Mouse (Mus musculus) bone marrow, adult 2 months (tissue): ENCODE measurements around the gene Axdnd1. TPM values are rescaled to one million over a fixed set of nuclear protein-coding genes. Genes with fewer than 3 reads are reported as not detected.

Experiments used
- H3K27ac ChIP-seq: fragments of 200-500 bp; 2 replicates; pipeline ENCODE4 v1.5.1; 2012; ENCODE audit warnings: low read depth, mild to moderate bottlenecking, control low read depth, inconsistent platforms, low read length; ENCODE audit not compliant: control insufficient read depth, poor library complexity, insufficient read depth
- H3K4me1 ChIP-seq: fragments of 200-500 bp; 2 replicates; pipeline ENCODE4 v1.6.1; 2011; ENCODE audit warnings: low read length; ENCODE audit not compliant: control insufficient read depth, insufficient read depth
- H3K4me3 ChIP-seq: fragments of 200-500 bp; replicated peaks from 2 replicates; pipeline ENCODE3; 2011; ENCODE audit warnings: mild to moderate bottlenecking, low read depth, low read length, control low read depth; ENCODE audit not compliant: control insufficient read depth
- CTCF ChIP-seq: fragments of 200-500 bp; IDR thresholded peaks from 2 replicates; pipeline ENCODE4 v1.5.1; 2011; ENCODE audit warnings: low read length, control low read depth; ENCODE audit not compliant: control insufficient read depth, insufficient read depth
- POLR2A ChIP-seq: fragments of 200-500 bp; IDR thresholded peaks from 2 replicates; pipeline ENCODE4 v1.6.1; 2011; ENCODE audit warnings: low read depth, mild to moderate bottlenecking, control low read depth, low read length, borderline replicate concordance; ENCODE audit not compliant: control insufficient read depth
- WGBS: fragments of 180-500 bp; shearing (Covaris S2); methylation state at CpG from one replicate; pipeline ENCODE4 v1.1.7; 2018; 5-methylcytosine and 5-hydroxymethylcytosine counted together
- polyA plus RNA-seq: library from polyadenylated mRNA; stranded (reverse); fragments of >200 nt; gene quantifications from 2 replicates; pipeline ENCODE4 v1.2.4, GENCODE M21; 2011; ENCODE audit warnings: low replicate concordance; ENCODE audit not compliant: missing spikeins, insufficient read depth, insufficient read length

Axdnd1 gene
- polyA plus RNA-seq, 1 experiment = 1.6 TPM

DNA sequence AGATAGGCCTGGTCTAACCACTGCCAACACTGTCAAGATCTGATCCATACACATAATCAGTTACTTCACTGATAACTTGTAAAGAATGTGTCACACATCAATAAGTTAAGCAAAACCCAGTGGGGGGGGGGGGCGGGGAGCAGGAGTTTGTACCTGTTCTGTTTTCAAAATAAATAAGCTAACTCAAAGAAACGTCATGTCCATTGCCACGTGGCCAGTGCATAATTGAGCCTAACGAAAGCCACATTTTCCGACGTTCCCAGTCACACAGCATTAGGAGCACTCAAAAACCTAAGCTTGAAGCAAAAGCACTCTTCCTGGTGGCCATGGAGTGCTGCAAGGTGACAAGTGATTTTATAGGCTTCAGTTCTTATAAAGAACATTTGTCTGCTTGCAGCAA is 40.1 kb upstream of the Axdnd1 start:
- WGBS = 83% methylated on average over 6 of the region's 6 CpGs
- Histone ChIP-seq H3K27ac (no peak overlapping the region), H3K4me1 (peaks cover 1% of the 10 kb centered on the region), H3K4me3 (no peak overlapping the region)
- TF ChIP-seq POLR2A = no peak
- TF ChIP-seq CTCF = no peak

DNA sequence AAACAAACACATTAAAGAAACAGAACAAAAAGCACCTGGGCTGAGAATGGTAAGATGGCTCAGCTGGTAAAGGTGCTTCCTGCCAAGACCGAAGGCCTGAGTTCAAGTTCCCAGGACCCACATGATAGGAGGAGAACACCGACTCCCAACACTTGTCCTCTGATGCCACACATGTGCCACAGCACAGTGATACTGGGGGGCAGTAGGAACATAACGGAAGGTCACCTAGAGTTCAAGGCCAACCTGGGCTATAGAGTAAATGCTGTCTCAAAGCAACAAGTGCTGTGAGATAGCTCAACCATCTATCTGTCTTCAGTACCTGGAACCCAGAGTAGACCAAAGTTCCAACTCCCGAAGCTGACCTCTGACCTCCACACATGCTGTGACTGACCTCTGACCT is 39.3 kb upstream of the Axdnd1 start:
- peak overlapping the region; percentile 42; the same call in 1 of the 2 replicates for H3K27ac ChIP-seq
- 75% methylated on average over 4 of the region's 4 CpGs for WGBS
- H3K4me1 ChIP-seq = peaks cover 1% of the 10 kb centered on the region
- no peak for TF ChIP-seq POLR2A
- no peak for TF ChIP-seq CTCF
- H3K4me3 ChIP-seq = no peak overlapping the region

DNA sequence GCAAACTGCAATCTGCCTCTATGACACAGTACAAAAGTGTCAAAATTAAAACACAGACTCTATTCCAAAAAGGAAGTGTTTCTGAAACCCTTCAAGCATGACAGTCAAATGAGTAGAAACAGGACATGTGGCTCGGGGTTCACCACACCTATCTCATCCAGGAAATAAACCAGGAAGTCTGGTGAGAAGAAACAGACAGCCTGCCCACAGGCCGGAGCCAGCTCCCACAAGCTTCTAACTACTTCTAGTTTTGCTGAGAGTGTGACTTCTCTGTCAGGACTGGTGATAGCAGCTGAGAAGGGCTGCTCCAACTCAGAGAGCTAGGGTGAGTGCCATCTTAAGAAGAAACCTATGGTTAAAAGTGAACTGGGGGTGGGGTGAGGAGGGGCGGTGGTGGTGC is 38.7 kb upstream of the Axdnd1 start:
- no peak for TF ChIP-seq POLR2A
- Histone ChIP-seq H3K27ac (peak overlapping the region; percentile 42; the same call in 1 of the 2 replicates), H3K4me1 (peaks cover 1% of the 10 kb centered on the region), H3K4me3 (no peak overlapping the region)
- WGBS = 17% methylated on average over 3 of the region's 3 CpGs

DNA sequence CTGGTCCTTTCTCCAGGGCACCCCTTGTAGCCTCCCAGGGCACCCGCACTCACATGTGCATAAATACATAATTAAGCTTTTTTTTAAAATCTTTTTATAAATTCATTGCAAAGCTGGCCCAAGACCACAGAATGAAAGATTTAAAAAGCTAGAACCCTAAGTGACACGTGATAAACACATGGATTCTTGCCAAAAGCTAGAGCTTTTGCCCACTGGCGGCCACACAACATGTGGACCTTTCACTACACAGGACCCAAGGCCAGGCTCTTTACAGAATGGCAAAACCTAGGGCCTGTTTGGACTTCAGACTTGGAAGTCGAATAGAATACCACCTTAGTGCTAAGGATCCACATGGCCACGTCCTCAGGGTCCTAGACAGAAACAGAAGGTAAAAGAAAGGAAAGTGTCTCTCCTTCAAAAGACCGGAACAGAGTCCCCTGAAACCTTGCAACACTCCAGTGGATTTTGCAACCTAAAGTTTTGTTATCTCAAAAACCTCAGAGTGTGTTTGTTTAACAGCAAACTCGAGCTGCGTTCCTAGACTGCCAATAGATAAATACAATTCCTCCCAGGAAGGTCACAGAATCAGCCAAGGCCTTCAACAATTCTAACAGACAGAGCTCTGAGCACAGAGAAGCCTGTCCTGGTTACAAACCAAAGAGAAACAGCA is 37.6 kb upstream of the Axdnd1 start:
- peak overlapping the region; percentile 35; the same call in 1 of the 2 replicates for H3K27ac ChIP-seq
- peaks cover 1% of the 10 kb centered on the region for H3K4me1 ChIP-seq
- no peak overlapping the region for H3K4me3 ChIP-seq
- 32% methylated on average over 8 of the region's 8 CpGs for WGBS
- TF ChIP-seq POLR2A = no peak
- no peak for TF ChIP-seq CTCF

DNA sequence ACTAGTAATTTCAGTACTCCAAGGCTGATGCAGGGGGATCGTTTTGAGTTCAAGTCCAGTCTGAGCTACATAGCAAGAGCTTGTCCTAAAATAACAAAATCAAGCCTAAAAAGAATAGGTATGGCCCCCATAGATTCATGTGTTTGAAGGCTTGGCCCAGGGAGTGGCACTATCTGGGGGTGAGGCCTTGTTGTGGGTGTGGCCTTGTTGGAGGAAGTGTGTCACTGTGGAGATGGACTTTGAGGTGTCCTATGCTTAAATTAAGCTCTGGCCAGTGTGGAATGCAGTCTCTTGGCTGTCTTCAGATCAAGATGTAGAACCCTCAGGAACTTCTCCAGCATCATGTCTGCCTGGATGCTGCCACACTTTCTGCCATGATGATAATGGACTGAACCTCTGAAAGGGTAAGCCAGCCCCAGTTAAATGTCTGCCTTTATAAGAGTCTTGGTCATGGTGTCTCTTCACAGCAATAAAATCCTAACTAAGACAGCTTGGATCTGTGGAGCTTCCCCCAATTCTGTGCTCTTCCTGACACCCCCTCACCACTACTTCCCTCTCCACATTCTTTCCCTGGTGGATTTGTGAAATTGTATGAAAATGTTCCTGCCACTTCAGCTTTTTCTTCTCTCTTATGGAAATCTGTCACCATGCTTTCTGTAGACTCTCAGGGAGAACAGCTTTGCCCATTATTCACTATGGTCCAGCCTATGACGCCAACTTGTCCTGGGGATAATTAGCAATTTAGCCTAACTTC is 34.2 kb upstream of the Axdnd1 start:
- no peak for TF ChIP-seq CTCF
- TF ChIP-seq POLR2A = no peak
- no peak overlapping the region for H3K4me3 ChIP-seq
- H3K4me1 ChIP-seq = peaks cover 1% of the 10 kb centered on the region; the same call in 1 of the 2 replicates
- H3K27ac ChIP-seq = no peak overlapping the region
- WGBS = 88% methylated on average over 2 of the region's 2 CpGs

DNA sequence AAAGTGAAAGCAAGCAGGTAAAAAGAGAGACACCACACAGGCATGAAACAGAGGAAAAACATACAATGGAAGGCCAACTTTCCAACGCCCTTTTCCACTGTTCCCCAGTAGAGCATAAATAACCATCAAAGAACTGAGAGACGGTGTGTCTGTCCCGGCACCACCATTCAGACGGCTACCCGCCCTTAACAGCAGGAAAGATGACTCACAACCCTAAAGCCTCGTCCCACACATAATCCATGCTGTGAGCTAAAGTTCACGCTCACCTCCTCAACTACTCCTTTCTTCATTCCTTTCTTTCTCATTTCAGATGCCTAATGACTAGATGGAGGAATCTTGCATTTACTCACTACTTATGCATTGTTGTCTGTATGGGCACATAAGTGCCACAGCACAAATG is 33.4 kb upstream of the Axdnd1 start:
- Histone ChIP-seq H3K27ac (no peak overlapping the region), H3K4me3 (no peak overlapping the region), H3K4me1 (peaks cover 1% of the 10 kb centered on the region; the same call in 1 of the 2 replicates)
- TF ChIP-seq POLR2A (no peak), CTCF (no peak)
- WGBS = 64% methylated on average over 7 of the region's 7 CpGs

DNA sequence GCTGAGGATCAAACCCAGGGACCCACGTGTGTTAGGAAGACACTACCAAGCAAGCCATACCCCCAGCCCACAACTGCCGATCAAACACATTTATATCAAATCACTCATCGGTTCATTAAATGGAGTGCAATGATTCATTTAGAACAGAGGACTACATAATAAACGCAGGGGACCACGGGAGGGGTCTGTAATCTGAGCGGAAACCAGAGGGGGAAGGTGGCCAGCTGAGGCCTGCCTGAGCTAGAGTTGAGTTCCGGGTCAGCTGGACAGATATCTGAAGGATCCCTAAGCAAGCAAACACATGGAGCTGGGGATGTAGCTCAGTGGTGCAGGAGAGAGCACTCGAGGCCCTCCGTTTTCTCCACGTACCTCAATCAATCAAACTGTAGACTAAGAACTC is 32.9 kb upstream of the Axdnd1 start:
- Histone ChIP-seq H3K4me1 (peaks cover 1% of the 10 kb centered on the region; the same call in 1 of the 2 replicates), H3K4me3 (no peak overlapping the region), H3K27ac (no peak overlapping the region)
- 86% methylated on average over 10 of the region's 10 CpGs for WGBS
- TF ChIP-seq POLR2A (no peak), CTCF (no peak)

DNA sequence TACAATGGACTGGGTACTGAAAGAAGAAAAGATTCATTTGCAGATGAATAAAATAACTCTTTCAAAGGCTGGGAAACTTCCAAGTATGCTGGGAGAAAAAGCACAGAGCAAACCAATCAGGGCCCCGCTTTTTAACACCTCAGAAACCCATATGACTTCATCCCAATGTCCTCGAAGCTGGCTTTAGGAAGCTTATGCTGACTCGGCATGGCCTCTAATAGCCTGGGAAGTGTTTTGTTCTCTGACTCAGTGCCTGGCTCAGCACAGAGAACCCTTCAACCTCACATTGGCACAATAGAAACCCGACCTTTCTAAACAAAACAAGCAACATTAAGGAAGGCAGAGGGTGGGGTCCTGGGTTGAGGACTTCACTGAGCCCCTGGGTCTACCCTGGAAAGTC is 29.5 kb upstream of the Axdnd1 start:
- Histone ChIP-seq H3K27ac (no peak overlapping the region), H3K4me3 (no peak overlapping the region), H3K4me1 (no peaks in the 10 kb centered on the region)
- 74% methylated on average over 4 of the region's 4 CpGs for WGBS
- TF ChIP-seq CTCF = no peak
- TF ChIP-seq POLR2A = no peak

DNA sequence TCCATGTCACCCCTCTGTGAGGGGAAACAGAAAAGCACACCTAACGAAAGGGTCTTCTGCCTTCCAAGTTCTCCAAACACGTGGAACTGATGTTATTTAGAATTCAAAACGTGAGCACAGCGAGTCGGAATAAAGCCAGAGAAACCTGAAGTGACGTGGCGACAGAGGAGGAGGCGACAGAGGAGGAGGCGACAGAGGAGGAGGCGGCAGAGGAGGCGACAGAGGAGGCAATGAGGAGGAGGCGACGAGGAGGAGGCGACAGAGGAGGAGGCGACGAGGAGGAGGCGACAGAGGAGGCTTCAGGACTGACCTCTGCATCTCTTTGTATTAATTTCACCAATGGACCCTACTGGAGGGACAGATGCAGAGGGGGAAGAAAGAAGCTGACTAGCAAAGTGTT is 28.7 kb upstream of the Axdnd1 start:
- no peak overlapping the region for H3K4me3 ChIP-seq
- 93% methylated on average over 17 of the region's 17 CpGs for WGBS
- TF ChIP-seq CTCF = no peak
- TF ChIP-seq POLR2A = no peak
- no peaks in the 10 kb centered on the region for H3K4me1 ChIP-seq
- H3K27ac ChIP-seq = no peak overlapping the region

DNA sequence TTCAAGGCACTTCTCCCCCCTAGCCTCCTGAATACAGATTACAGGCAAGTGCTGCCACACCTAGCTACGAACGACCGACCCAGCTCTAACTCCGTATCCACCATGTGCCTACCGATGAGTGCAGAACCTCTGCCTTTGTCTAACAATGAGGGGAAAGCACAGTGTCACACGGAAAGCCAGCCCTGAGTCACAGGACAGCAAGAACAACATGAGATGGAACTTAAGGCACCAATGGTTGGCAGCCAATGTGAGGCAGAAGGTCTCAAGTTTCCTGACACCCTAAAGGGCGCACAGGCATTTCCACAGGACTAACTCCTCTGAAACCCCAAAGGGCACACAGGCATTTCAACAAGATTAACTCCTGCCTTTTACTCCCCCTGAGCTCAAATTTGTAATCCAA is 28.1 kb upstream of the Axdnd1 start:
- 85% methylated on average over 7 of the region's 7 CpGs for WGBS
- TF ChIP-seq POLR2A = no peak
- TF ChIP-seq CTCF = no peak
- no peak overlapping the region for H3K4me3 ChIP-seq
- no peaks in the 10 kb centered on the region for H3K4me1 ChIP-seq
- no peak overlapping the region for H3K27ac ChIP-seq
